Mouse (Mus musculus): Measurements from ENCODE around the gene Dop1a.
"Not testable (repeated sequence)": the region's sequence is repeated elsewhere in the genome, so short reads cannot be mapped to it uniquely, and the experiment has no call there.

The Dop1a gene

DNA sequence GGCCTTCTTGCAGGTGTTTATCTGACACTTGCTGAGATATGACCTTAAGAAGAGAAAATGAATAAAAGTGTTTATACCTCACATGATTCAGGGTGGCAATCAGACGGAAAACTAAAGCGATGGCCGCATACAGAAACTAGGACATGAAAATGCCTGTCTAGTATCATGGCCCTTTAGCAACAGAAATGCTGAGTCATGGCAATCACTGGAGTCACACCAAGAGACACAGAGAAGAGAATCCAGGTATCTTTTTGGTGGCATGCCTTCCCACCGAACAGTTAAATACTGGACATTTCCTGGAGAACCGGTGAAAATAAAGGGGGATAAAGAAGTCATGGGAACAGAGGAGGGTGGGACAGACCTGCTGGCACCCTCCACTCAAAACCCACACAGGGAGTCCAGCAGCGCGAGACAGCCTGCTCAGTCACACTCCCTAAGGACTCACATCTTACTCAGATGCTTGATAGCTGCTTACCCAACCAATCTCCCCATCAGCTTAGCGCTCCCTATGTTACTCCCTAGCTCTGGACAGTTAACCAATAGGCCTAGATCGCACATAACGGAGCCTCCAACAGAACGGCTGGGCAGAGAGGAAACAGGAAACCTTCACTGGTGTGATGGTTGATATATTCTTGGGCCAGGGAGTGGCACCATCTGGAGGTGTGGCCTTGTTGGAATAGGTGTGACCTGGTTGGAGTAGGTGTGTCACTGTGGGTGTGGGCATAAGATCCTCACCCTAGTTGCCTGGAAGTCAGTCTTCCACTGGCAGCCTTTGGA is 120.3 kb downstream of the Dop1a start:
- DNase-seq, result no peak

DNA sequence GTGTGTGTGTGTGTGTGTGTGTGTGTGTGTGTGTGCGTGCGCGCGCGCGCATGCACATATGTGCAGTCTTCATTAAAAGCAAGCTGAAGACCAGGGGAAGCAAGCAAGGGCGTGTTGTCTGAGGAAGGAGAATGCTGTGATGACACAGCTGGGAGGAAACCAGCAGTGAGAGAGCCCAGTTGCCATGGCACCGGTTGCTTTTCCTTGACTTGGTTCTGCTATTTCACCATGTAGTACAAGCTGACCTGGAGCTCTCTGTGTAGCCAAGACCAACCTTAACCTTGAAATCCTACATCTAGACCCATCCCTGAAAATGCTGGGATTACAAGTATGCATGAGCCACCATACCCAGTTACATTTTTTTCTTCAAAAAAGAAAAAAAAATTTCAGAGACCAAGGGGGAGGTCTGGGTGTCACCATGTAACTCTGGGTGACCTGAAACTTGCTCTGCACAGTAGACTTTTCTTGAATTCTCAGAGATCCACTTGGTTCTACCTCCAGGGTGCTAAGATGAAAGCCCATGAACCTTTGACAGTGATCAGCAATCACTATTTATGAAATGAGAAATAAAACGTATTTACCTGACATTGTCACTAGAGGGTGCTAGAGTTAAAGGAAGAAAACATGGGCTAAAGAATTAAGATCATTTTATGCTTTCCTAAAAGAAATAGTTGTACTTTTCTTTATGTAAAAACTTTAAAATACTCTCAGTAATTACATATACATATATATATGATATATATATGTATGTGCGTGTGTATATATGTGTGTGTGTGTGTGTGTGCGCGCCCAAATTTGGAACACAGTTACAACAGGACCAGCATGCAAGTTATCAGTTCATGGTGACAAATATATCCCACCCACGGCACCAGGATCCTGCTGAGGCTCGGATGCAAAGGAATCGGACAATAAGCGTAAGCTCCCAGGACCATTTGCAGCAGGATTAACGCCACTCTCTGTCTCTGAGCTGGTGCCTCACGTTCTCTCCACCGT is 126.0 kb downstream of the Dop1a start:
- DNase-seq, result no peak

DNA sequence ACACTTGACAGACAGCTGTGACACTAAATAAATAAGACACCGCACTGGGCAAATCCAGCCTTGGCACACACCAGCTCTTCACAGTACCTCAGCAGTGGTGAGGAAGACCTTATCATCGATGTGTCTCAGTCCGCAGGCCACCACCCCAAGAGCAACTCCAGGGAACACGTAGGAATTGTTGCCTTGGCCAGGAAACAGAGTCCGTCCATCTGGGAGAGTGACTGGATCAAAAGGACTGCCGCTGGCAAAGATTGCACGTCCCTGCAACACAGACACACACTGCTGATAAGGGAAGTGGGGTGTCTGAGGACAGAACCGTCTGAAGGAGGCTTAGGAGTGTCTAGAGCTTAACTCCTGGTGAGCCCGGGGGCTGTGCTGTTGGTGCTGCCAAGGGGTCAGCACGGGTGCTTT is 127.4 kb downstream of the Dop1a start:
- DNase-seq, result not testable (repeated sequence)

DNA sequence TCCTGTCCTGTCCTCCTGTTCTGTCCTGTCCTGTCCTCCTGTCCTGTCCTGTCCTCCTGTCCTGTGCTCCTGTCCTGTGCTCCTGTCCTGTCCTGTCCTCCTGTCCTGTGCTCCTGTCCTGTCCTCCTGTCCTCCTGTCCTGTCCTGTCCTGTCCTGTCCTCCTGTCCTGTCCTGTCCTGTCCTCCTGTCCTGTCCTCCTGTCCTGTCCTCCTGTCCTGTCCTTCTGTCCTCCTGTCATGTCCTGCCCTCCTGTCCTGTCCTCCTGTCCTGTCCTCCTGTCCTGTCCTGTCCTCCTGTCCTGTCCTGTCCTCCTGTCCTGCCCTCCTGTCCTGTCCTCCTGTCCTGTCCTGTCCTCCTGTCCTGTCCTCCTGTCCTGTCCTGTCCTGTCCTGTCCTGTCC is 130.0 kb downstream of the Dop1a start:
- not testable (repeated sequence) for DNase-seq

DNA sequence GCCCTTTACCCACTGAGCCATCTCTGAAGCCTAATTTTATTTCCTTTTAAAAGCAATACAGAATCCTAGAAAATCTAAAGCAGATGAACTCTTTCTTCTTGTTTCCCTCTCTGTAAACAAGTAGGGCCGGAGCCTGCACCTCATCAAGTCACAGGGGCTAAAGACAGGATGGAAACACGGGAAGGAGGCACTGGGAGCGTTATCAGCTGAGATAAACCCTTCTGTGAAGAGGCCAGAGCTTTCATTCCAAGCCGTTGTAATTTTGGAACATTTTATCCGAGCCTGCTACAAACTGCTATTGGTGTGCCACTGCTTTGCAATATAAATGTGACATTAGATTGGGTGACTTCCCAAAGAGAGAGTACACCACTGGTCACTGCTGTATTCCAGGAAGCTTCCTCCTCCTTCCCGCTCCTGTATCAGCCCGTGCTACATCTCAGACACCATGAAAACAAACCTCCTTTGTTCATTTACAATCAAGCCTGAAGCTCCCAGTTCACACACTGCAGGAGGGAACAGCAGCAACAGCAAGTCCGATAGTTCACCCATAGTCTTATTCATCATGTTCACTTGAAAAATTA is 132.9 kb downstream of the Dop1a start:
- no peak for DNase-seq

Measured in cerebellum, adult 8-10 months (tissue).